Mouse (Mus musculus): ENCODE data around the gene Cox17.

Gene Cox17

GRCm38 (mm10) chr16:38349881-38350280 is 3.1 kb downstream of the Cox17 start:
- no peak for DNase-seq (ENCODE audit: low read depth, low spot score)

DNA sequence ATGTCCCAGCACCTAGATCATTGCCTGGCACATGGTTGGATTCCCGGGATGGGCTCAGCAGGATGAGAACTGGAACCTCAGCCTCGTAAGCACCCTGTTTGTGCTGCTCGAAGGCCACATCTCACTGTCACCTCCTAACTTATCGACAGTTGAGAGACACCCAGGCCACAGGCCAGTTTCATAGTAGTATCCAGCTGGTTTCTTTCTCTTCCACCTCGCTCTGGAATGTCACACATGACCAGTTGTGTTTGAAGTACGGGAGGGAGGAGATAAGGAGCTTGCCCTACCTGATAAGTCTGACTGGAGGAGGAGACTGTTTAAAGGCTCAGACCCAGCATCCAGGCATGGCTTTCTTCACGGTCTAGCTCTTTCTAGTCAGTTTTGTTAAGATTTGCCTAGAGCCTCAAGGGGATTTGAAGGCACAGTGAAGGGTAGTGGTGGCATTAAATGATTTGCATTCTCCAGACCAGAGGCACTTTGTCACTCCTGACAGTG is 3.6 kb downstream of the Cox17 start:
- no peak for DNase-seq (ENCODE audit: low read depth, low spot score)

DNA sequence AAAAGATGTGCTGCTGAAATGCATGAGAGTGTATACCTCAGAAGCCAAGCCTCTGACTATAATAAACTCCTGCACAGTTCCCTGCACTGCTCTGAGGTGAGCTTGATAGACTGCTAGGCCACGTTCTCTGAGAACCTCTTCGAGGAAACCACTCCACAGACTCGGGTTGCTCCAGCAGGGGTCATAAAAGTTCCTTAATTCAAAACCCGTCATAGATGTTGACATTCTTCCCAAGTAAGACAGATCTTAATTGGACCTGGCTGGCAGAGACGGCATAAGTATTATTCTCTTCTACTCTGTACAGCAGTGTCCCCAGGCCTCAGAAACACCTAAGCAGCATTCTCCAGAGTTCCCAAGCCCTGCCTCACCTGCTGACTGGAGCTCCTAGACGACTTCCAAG is 4.1 kb downstream of the Cox17 start:
- no peak for DNase-seq (ENCODE audit: low read depth, low spot score)

DNA sequence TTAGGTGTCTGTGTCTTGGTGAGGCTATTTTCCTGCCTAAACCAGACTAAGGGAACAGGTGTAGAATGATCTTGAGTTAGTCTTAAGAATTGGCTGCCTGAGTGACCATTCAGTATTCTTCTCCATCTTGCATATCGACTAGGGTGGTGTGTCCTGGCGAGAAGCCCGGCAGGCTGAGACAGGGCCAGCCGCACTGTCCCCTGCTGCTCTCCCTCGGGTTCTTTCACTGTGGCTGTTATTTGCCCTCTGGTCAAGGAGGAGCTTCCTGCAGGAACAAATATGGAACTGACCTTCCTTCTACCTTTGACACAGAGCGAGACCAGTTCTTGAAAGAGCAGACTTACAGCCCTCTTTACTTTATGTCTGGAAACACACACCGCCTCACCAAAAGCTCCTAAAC is 5.2 kb downstream of the Cox17 start:
- DNase-seq (ENCODE audit: low read depth, low spot score) = no peak

GRCm38 (mm10) chr16:38352851-38353250 is 6.1 kb downstream of the Cox17 start:
- no peak for DNase-seq (ENCODE audit: low read depth, low spot score)

GRCm38 (mm10) chr16:38353642-38354041 is 6.9 kb downstream of the Cox17 start:
- DNase-seq (ENCODE audit: low read depth, low spot score) = no peak

- DNase-seq (ENCODE audit: low read depth, low spot score) = no peak
Observed at GRCm38 (mm10) chr16:38354185-38354913, 7.6 kb downstream of the Cox17 start.

DNA sequence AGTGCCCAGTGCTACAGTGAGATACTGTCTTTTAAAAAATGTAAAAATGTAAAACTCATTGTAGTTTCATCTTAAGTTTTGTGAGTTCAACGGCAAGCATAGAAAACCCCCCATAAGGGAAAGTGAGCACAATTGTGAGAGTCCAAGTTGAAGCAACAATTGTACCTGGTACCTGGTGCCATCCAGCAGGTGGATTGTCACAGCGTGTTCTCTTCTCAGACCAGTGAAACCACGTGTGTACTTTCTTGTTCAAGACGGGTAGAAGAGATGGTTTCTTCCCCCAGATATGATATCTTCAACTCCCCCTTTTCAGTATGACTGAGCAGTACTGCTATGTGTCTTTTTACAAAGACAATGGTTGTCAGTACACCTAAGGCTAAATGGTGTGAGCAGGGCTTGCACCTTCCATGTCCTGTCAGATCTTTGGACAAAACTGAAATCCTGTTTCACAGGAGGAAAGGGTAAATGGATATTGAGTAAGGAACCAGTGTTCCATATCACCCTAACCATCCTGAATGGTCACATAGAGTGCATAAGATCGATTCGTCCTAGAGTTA is 11.5 kb downstream of the Cox17 start:
- DNase-seq (ENCODE audit: low read depth, low spot score) = no peak

- no peak for DNase-seq (ENCODE audit: low read depth, low spot score)
Observed at GRCm38 (mm10) chr16:38359241-38359640, 12.4 kb downstream of the Cox17 start.

- no peak for DNase-seq (ENCODE audit: low read depth, low spot score)
Observed at GRCm38 (mm10) chr16:38359857-38360256, 13.1 kb downstream of the Cox17 start.

DNA sequence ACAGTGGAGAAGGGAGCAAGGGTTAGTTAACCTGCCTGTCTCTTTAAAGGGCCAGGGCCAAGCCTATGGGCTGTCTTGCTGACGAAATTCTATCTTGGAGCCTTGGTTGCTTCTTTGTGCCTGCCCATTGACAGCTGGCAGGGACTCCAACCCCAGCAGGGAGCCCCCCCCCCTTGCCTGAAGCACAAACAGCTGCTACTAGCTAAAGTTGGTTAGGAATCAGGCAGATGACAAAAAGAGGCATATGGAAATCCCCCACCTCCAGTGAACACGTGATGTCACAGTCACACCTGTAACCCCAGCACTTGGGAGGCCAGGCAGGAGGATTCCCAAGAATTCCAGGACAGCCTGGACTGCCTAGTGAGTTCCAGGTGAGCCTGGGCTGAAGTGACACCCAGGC is 13.5 kb downstream of the Cox17 start:
- DNase-seq (ENCODE audit: low read depth, low spot score) = no peak

- DNase-seq (ENCODE audit: low read depth, low spot score) = no peak
Observed at GRCm38 (mm10) chr16:38361933-38362332, 15.1 kb downstream of the Cox17 start, which contains the start of gene Popdc2. TSS of gene Popdc2 (plus strand) at chr16:38362209.

- no peak for DNase-seq (ENCODE audit: low read depth, low spot score)
Observed at GRCm38 (mm10) chr16:38362493-38363255, 15.9 kb downstream of the Cox17 start.

- no peak for DNase-seq (ENCODE audit: low read depth, low spot score)
Observed at GRCm38 (mm10) chr16:38363256-38363595, 16.4 kb downstream of the Cox17 start.

GRCm38 (mm10) chr16:38363657-38364056 is 16.9 kb downstream of the Cox17 start:
- DNase-seq (ENCODE audit: low read depth, low spot score) = no peak

DNA sequence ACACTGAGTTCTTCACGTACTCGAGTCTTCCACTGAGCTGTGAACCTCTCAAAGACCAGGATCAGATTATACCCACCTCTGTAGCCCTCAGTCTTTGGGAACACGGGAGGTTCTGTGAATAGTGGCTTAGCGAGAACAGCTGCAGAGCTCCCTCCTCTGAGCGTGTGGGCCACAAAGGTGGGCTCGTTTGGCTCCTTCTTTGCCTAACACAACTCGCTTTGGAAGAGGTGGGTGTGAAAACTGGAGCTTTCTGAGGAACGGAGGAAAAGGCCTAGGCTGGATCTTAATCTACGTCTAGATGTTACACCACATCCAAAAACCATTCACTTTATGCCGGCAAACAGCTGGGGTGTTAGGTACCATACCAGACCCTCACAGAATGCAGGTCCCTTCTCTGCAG is 18.6 kb downstream of the Cox17 start:
- DNase-seq (ENCODE audit: low read depth, low spot score) = no peak

DNA sequence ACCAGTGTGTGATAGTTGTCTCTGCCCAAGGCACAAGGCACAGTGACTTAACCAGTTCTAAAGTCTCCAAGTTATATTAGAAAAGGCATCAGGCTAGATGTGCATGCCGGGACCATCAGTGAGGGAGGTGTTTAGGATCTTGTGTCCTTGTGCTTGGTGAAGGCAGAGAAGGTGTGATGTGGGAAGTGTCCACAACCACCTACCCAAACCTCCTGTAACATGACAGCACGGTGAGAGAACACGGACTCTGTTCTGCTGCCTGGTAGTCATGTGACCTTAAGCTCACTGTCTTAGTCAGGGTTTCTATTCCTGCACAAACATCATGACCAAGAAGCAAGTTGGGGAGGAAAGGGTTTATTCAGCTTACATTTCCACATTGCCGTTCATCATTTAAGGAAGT is 19.4 kb downstream of the Cox17 start:
- no peak for DNase-seq (ENCODE audit: low read depth, low spot score)

- DNase-seq (ENCODE audit: low read depth, low spot score) = no peak
Observed at GRCm38 (mm10) chr16:38368336-38368735, 21.5 kb downstream of the Cox17 start.

GRCm38 (mm10) chr16:38369000-38369399 is 22.2 kb downstream of the Cox17 start:
- no peak for DNase-seq (ENCODE audit: low read depth, low spot score)

GRCm38 (mm10) chr16:38369431-38369830 is 22.6 kb downstream of the Cox17 start:
- DNase-seq (ENCODE audit: low read depth, low spot score) = no peak

- DNase-seq (ENCODE audit: low read depth, low spot score) = no peak
Observed at GRCm38 (mm10) chr16:38369992-38370484, 23.2 kb downstream of the Cox17 start.

- peak; percentile 54 for DNase-seq (ENCODE audit: low read depth, low spot score)
Observed at GRCm38 (mm10) chr16:38370633-38371374, 24.0 kb downstream of the Cox17 start.

All from ZHBTc4 (cell line).